Mouse (Mus musculus) bone marrow, adult 2 months (tissue): Measurements from ENCODE around the gene Hspa4. TPM values are rescaled to one million over a fixed set of nuclear protein-coding genes. Genes with fewer than 3 reads are reported as not detected.
"Not testable (repeated sequence)": the region's sequence is repeated elsewhere in the genome, so short reads cannot be mapped to it uniquely, and the experiment has no call there.

ENCODE experiments used
- H3K27ac ChIP-seq: fragments of 200-500 bp; 2 replicates; pipeline ENCODE4 v1.5.1; 2012; ENCODE audit warnings: low read depth, mild to moderate bottlenecking, control low read depth, inconsistent platforms, low read length; ENCODE audit not compliant: control insufficient read depth, poor library complexity, insufficient read depth
- H3K4me1 ChIP-seq: fragments of 200-500 bp; 2 replicates; pipeline ENCODE4 v1.6.1; 2011; ENCODE audit warnings: low read length; ENCODE audit not compliant: control insufficient read depth, insufficient read depth
- H3K4me3 ChIP-seq: fragments of 200-500 bp; replicated peaks from 2 replicates; pipeline ENCODE3; 2011; ENCODE audit warnings: mild to moderate bottlenecking, low read depth, low read length, control low read depth; ENCODE audit not compliant: control insufficient read depth
- CTCF ChIP-seq: fragments of 200-500 bp; IDR thresholded peaks from 2 replicates; pipeline ENCODE4 v1.5.1; 2011; ENCODE audit warnings: low read length, control low read depth; ENCODE audit not compliant: control insufficient read depth, insufficient read depth
- POLR2A ChIP-seq: fragments of 200-500 bp; IDR thresholded peaks from 2 replicates; pipeline ENCODE4 v1.6.1; 2011; ENCODE audit warnings: low read depth, mild to moderate bottlenecking, control low read depth, low read length, borderline replicate concordance; ENCODE audit not compliant: control insufficient read depth
- WGBS: fragments of 180-500 bp; shearing (Covaris S2); methylation state at CpG from one replicate; pipeline ENCODE4 v1.1.7; 2018; 5-methylcytosine and 5-hydroxymethylcytosine counted together
- polyA plus RNA-seq: library from polyadenylated mRNA; stranded (reverse); fragments of >200 nt; gene quantifications from 2 replicates; pipeline ENCODE4 v1.2.4, GENCODE M21; 2011; ENCODE audit warnings: low replicate concordance; ENCODE audit not compliant: missing spikeins, insufficient read depth, insufficient read length

Gene Hspa4
- polyA plus RNA-seq, result 41.5 and 98.4 TPM in 2 replicates

GRCm38 (mm10) chr11:53300330-53301166 lies at the start of gene Hspa4:
Gene Hspa4 (minus strand): TSS chr11:53300457.
- WGBS, result under 1% methylated on average over 58 of the region's 58 CpGs
- TF ChIP-seq CTCF, result peak; percentile 21; the same call in 1 of the 2 replicates
- peak; percentile 84; the same call in 1 of the 2 replicates for TF ChIP-seq POLR2A
- Histone ChIP-seq H3K27ac (peak within 1 kb of the TSS; percentile 100), H3K4me1 (peaks cover 3% of the 10 kb centered on the region; the same call in 1 of the 2 replicates), H3K4me3 (peak within 1 kb of the TSS; percentile 95)

- 52% methylated on average over 2 of the region's 2 CpGs for WGBS
- H3K4me3 ChIP-seq, result no peak overlapping the region
- TF ChIP-seq POLR2A (no peak), CTCF (no peak)
- H3K27ac ChIP-seq, result no peak overlapping the region
- H3K4me1 ChIP-seq, result no peaks in the 10 kb centered on the region; the same call in 1 of the 2 replicates
Measured at GRCm38 (mm10) chr11:53345738-53346137, 45.5 kb upstream of the Hspa4 start.

DNA sequence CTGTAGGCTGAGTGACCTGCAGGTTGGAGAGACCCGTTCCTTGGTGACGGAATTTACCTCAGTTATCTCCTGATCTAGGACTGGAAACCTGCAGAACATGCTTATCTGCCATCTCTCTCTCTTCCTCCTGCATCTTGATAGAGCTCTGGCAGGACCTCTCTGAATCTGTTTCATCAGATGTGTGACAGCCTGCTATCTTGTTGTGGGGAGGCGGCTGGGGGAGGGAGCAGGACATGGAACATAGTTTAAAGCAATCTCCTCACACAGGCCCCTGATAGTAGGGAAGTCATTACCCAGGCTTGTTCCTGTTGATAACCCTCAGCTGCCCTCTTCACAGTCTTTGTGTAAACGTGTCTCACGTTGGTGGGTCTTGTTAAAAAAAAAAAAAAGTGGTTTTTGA lies 45.1 kb upstream of the Hspa4 start:
- 20% methylated on average over 5 of the region's 5 CpGs for WGBS

GRCm38 (mm10) chr11:53342711-53343110 lies 42.5 kb upstream of the Hspa4 start:
- Histone ChIP-seq H3K4me1 (no peaks in the 10 kb centered on the region; the same call in 1 of the 2 replicates), H3K4me3 (no peak overlapping the region), H3K27ac (no peak overlapping the region)
- 12% methylated on average over 5 of the region's 5 CpGs for WGBS
- no peak for TF ChIP-seq CTCF
- no peak for TF ChIP-seq POLR2A

More for the DNA sequence above, 45.1 kb upstream of the Hspa4 start:
- TF ChIP-seq CTCF, result no peak
- TF ChIP-seq POLR2A, result no peak
- Histone ChIP-seq H3K4me3 (no peak overlapping the region), H3K27ac (no peak overlapping the region), H3K4me1 (no peaks in the 10 kb centered on the region; the same call in 1 of the 2 replicates)

- H3K4me3 ChIP-seq, H3K27ac ChIP-seq, H3K4me1 ChIP-seq: not testable (repeated sequence)
- 81% methylated on average over 10 of the region's 10 CpGs for WGBS
Measured at GRCm38 (mm10) chr11:53341019-53341418, 40.8 kb upstream of the Hspa4 start.

GRCm38 (mm10) chr11:53337684-53338083 lies 37.4 kb upstream of the Hspa4 start:
- TF ChIP-seq POLR2A (no peak), CTCF (no peak)
- 87% methylated on average over 8 of the region's 8 CpGs for WGBS
- Histone ChIP-seq H3K4me3 (no peak overlapping the region), H3K4me1 (no peaks in the 10 kb centered on the region; the same call in 1 of the 2 replicates), H3K27ac (no peak overlapping the region)

GRCm38 (mm10) chr11:53336924-53337323 lies 36.7 kb upstream of the Hspa4 start:
- WGBS, result 61% methylated on average over 1 of the region's 1 CpGs
- Histone ChIP-seq H3K4me3 (no peak overlapping the region), H3K27ac (no peak overlapping the region), H3K4me1 (no peaks in the 10 kb centered on the region; the same call in 1 of the 2 replicates)
- no peak for TF ChIP-seq POLR2A
- TF ChIP-seq CTCF, result no peak

DNA sequence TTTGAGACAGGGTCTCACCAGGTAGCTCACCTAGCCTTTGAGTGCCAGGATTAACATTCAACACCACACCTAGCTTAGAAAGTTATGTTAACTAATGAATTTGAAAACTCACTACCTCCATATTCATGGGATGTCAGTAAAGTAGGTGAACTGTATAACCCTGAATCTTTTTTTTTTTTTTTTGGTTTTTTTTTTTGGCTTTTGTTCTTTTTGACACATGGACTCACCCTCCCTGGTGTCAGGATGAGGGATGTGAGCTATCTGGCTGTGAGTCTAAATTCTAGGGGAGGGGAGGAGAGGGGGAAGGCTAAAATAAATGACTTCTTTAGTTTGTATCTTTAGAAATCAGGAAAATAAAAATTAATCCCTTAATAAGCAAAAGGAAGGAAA lies 35.9 kb upstream of the Hspa4 start:
- Histone ChIP-seq H3K27ac (no peak overlapping the region), H3K4me3 (no peak overlapping the region), H3K4me1 (no peaks in the 10 kb centered on the region)
- no peak for TF ChIP-seq CTCF
- no peak for TF ChIP-seq POLR2A
